Mouse (Mus musculus) heart, postnatal 4 days (tissue): ENCODE measurements at regions not wholly inside any gene's neighbourhood (a gene's known extent, or its start where the extent isn't known, plus 50 kb on each side); places are given as distances from the start of the nearest gene placed in this dataset.
"Not testable (repeated sequence)": the region's sequence is repeated elsewhere in the genome, so short reads cannot be mapped to it uniquely, and the experiment has no call there.

Experiments
- DNase-seq: peaks from one replicate; pipeline ENCODE4 v3.0.0; 2021

- DNase-seq, result no peak
Observed at GRCm38 (mm10) chr9:23651300-23651699, 428.4 kb downstream of the Bmper start.

DNA sequence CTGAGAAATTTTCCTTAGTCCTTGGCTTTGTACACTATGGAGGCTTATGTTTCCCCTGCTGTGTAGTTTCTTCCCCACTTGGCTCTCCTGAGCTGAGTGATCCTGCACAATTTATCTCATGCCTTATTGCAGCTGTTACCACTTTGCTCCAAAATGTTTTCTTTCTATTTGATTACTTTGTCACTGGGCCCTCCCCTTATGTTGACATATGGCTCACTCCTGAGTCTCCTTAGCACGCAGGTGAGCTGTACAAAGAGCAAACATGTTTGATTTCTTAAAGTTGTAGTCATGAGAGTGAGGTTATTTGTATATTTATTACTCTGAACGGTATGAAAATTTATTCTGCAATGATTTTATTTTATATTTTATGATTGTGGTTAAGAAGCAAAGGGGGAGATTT lies 430.2 kb downstream of the Bmper start:
- DNase-seq, result no peak

- no peak for DNase-seq
Observed at GRCm38 (mm10) chr9:23654777-23655176, 431.9 kb downstream of the Bmper start.

DNA sequence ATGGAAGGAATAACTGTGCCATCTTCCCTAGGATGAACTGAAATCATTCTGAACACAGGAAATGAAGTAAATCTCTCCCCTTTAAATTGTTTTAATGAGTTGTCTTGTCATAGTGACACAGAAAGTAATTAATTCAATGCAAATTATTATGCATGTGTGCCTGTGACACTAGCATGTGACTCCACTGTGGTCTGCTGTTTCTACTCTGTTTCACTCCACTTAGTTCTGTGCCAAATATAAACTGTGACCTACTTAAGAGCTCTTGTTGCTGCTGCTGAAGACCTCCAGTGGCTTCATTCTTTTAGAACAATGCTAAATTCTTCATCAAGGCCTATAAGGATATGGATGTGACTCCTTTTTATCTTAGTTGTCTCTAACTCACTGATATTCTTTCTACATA lies 431.8 kb upstream of the Npsr1 start:
- DNase-seq, result no peak

DNA sequence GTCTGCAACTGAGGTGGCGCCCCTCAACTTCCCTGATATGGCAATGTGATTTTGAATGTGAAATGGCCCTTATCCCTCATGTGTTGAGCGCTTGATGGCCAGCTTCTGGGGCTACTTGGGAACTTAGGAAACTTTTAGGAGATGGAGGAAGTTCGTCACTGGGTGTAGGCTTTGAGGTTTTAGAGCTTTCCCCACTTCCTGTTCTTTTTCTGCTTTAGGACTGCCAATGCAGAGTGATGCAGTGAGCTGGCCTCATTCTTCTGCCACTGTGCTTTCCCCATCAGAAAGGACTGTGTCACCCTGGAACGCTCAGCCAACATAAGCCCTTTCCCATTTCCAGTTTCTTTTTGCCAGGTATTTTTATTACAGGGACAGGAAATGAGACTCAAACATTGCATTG lies 428.6 kb upstream of the Npsr1 start:
- no peak for DNase-seq

DNA sequence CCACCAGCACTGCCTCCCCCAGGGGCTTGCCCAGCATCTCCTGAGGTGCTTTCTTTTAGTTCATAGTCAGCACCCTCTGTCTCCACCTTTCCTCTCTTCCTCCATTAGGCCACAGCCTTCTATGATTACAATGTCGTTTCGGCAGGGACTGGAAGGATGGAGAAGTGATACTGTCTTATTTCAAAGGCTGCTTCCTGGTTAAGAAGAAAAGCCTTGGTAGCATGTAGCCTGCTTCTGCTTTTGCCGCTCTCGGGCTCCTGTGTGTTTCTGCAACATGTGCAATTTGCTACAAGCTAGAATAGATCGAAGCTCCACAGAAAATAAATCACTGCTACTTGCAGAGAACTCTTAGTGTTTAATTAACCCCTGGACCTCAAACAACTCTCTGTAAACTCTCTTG lies 427.2 kb upstream of the Npsr1 start:
- no peak for DNase-seq

- DNase-seq, result no peak
Observed at GRCm38 (mm10) chr9:23673347-23673860, 424.4 kb upstream of the Npsr1 start.

- DNase-seq, result peak; percentile 12
Observed at GRCm38 (mm10) chr9:23674833-23675232, 423.0 kb upstream of the Npsr1 start.

DNA sequence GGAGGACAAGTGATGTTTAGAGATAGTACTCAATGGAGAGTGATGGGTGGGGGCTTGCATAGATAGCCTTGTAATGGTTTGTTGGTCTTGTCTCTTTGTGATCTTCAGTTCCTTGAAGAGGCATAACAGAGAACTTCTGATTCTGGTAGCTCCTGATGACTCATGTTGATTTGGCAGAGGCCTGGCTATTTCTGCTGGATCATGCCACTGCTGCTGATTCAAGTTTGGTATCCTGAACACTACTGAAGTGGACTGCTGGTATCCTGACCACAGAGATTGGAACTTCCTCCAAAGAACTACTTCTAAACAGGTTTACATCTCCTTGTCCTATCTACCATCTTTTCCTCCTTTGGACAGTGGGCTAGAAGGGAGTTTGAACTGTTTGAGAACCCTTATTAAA lies 408.3 kb upstream of the Npsr1 start:
- no peak for DNase-seq

DNA sequence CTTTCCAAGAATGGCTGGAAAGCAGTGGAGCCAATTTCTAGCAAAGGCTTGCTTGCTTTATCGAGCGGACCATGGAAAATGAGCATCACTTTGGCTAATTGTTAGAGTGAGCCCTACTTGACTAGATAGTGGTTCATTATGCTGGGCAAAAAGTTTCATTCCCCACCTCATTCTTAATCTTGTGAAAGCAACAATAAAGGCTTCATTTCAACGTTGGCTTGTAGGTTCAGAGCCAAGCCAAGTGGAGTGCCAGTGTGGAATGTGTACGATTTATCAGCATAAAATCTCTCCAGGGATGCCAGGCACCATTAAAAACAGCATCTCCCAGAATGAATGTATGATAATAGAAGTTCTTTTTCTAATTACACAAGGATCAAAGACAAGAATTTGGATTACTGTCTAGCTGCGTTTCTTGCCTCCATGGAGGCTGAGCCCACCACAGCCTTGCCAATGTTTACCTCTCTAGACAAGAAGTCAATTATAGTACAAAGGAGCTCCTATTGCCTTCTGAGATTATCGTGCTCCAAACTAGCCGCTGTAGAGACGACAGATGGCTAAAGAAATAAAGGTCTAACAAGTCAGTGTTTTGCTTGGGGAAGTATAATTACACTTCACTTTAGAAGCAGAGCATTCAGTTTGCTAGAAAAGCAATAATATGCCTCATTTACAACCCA lies 404.9 kb upstream of the Npsr1 start:
- DNase-seq, result no peak

GRCm38 (mm10) chr9:23693442-23693829 lies 404.4 kb upstream of the Npsr1 start:
- DNase-seq, result no peak

DNA sequence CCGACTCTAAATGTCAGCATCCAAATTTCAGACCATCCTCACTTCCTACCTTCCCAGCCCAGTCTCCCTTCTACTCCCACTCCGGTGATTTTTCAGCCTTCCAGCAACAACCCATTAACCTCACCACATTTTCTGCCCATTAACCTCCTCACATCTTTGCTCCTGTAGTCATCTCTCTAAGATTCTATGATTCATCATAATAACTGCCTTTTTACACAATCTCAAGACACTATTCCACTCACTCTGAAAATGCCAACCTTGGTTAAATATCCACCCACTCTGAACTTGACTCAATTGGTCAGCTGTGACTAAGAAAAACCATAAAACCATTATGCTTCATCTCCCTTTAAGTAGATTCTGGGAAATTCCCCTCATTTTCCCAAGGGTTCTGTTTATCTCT lies 403.3 kb upstream of the Npsr1 start:
- no peak for DNase-seq

GRCm38 (mm10) chr9:23700567-23700966 lies 397.2 kb upstream of the Npsr1 start:
- no peak for DNase-seq

- not testable (repeated sequence) for DNase-seq
Observed at GRCm38 (mm10) chr9:23717584-23717983, 380.2 kb upstream of the Npsr1 start.

GRCm38 (mm10) chr9:23728816-23729215 lies 369.0 kb upstream of the Npsr1 start:
- DNase-seq, result no peak

DNA sequence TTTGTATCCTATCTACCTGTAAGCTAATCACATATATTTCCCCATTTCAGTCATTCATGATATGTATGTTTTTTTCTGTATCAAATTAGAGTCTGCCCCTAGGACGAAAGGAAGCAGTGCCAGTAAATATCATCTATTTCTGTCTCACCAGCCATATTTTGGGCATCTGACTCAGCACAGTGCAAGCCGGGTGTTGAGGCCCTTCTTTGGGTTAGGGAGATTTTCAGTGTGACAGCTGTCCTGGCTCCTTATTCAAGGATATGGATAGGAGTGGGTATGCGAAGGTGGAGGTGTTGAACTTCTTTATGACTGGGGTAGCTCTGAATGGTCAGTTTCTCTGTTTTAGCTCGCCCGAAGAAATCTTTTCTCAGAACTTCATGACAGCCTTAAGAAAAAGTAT lies 345.3 kb upstream of the Npsr1 start:
- peak; percentile 7 for DNase-seq

DNA sequence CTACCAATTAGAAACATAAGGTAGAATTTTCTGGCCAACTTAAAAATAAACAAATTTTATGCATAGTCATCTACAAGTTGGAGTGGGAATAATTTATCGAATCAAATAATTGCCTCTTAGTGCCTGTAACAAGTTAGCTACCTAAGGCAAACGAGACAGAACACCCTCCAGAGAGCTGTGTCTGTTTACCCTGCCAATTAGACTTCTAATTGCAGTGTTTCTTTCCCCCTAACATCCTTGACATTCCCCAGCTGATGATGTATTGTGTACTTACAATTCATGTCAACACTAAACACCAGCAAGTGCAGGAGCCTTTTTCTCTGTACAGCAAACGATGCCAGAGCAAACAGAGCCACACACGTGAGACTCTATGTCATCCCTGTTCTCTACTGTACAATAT lies 311.1 kb upstream of the Npsr1 start:
- no peak for DNase-seq
